Mouse (Mus musculus) thymus, postnatal 25 days (tissue): Measurements from ENCODE around the gene Psmb4.
"Not testable (repeated sequence)": the region's sequence is repeated elsewhere in the genome, so short reads cannot be mapped to it uniquely, and the experiment has no call there.

Source experiments
- DNase-seq: peaks from one replicate; pipeline ENCODE4 v3.0.0; 2022

The Psmb4 gene

DNA sequence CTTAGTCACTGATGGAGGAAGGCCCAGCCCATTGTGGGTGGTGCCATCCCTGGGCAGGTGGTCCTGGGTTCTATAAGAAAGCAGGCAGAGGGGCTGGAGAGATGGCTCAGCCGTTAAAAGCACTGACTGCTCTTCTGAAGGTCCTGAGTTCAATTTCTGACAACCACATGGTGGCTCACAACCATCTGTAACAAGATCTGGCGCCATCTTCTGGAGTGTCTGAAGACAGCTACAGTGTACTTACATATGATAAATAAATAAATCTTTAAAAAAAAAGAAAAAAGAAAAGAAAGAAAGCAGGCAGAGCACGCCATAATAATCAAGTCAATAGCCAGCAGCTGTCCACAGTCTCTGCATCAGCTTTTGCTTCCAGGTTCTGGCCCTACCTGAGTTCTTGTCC, 18.0 kb upstream of the Psmb4 start:
- not testable (repeated sequence) for DNase-seq

GRCm38 (mm10) chr3:94902747-94903146, 16.0 kb upstream of the Psmb4 start:
- DNase-seq, result peak; percentile 47

DNA sequence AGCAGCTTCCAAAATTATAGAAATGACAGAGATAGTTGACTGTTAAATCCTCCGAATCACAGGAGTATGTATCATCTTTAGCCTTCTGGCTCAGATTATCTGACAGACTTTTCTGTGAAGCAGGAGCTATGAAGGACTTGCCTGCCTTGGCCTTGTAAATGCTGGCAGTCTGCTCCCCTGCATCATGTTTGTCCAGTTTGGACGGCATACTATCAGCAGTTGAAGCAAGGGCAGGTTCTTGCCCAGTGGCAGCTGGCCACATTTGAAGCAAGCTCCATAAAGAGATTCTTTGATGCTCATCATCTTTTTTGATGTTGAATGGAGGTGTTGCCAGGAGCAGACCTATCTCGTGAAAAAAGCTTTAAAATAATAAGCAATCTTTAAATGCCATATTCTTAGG, 7.3 kb upstream of the Psmb4 start:
- DNase-seq, result no peak

DNA sequence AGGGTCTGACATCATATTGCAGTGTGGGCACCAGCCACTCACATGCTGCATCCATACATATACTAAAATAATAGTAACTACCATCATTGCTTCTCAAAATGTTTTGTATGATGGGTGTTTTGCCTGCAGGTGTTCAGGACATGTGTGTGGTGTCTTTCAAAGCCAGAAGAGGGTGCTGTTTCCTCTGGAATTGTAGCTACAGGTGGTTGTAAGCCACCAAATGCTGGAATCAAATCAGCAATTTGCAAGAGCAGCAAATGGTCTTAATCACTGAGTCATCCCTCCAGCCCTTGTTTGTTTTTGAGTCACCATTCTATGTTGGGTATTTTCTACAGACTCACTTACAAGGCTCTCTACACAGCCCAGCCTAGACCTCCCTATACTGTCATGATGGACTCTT, 1.8 kb upstream of the Psmb4 start:
- peak; percentile 26 for DNase-seq

DNA sequence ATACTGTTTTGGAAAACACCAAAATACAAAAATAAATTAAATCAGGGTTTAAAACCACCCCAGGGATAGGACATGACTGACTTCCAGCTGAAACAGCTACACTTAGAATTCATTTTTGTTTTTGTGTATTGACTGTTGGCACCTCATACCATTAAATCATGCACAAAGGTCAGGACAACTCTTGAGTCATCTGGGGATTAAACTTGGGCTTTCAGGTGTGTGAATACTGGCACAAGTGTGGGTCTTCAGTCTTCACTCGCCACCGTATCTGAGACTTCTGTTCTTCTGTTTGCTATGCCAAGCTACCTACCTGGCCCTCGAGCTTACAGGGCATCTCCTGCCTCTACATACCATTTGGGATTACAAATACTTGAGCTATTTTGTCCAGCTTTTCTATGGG, 4.2 kb downstream of the Psmb4 start:
- no peak for DNase-seq

GRCm38 (mm10) chr3:94881840-94882239, 4.9 kb downstream of the Psmb4 start:
- no peak for DNase-seq

- no peak for DNase-seq
These were observed 8.1 kb downstream of the Psmb4 start for GRCm38 (mm10) chr3:94878618-94879017.

DNA sequence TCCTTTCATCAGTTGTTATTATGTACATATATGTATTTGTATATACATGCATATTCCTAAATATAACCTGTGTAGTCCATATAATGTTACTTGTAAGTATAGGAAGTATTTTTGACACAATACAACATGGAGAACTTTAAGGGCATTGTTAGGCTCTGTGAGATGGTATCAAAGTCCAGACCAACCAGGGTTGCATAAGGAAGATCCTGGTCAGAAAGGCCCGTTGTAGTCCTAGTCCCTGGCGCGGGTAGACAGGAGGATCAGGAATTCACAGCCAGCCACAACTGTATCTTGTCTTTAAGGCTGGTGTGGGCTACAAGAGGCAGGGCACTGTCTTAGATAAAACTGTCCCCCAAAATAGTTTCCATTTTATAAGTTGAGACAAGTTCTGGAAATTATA, 17.8 kb downstream of the Psmb4 start:
- DNase-seq, result no peak

DNA sequence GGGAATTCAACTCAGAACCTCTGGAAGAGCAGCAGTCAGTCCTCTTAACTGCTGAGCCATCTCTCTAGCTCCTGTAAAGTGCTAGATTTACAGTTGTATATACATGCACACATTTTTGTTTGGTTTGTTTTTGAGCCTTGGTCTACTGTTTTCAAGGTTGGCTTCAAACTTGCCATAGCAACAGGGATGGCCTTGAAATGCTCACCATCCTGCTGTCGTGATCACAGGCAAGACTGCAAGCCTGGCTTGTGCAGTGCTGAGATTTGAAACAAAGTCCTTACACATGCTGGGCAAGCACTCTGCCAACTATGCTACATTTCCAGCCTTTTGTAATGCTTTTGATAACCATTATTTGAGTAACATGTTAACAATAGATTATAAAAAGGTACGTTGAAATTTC, 27.3 kb downstream of the Psmb4 start:
- no peak for DNase-seq

GRCm38 (mm10) chr3:94852215-94852614, 34.5 kb downstream of the Psmb4 start:
- no peak for DNase-seq

DNA sequence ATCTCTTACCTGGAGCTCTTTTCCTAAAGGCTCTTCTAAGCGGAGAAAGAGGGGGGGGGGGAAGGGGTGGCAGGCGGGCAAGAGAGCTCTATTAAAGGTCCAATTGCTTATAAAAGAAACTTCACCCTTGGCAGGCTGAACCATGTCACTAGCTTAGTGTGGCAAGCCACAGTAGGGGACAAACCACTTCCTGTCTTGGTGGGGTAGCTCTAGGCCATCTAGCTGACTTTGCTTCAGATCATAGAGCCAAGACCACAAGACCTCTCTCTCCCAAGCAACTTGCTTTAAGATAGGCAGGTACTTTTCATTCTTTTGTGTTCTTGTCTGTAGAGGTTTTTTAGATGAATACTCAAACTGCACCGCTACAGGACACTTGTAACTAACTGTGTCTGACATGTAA, 35.0 kb downstream of the Psmb4 start:
- DNase-seq, result peak; percentile 37

- DNase-seq, result peak; percentile 78
These were observed 37.4 kb downstream of the Psmb4 start for GRCm38 (mm10) chr3:94849338-94849737.

- no peak for DNase-seq
These were observed 39.4 kb downstream of the Psmb4 start for GRCm38 (mm10) chr3:94847382-94847781.

GRCm38 (mm10) chr3:94839101-94839500, 47.7 kb downstream of the Psmb4 start:
- no peak for DNase-seq

DNA sequence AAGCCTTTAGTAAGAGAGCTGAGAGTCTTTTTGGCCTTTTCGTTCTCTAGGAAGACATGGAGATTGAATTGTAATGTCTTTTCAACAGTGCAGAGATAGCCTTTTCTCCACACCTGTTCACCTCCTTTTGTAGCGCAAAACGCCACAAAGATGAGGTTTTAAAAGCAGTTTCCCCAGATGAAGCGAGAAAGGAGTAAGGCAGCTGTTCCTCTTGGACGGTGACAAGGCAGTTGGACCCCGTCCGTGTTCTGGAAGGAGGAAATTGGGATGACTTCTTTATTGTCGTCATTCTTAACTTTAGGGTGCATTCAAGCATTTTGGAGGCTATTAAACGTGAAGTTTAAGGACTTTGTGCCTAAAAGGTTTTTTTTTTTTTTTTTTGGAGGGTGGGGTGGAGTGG, 48.1 kb downstream of the Psmb4 start:
- DNase-seq, result no peak

DNA sequence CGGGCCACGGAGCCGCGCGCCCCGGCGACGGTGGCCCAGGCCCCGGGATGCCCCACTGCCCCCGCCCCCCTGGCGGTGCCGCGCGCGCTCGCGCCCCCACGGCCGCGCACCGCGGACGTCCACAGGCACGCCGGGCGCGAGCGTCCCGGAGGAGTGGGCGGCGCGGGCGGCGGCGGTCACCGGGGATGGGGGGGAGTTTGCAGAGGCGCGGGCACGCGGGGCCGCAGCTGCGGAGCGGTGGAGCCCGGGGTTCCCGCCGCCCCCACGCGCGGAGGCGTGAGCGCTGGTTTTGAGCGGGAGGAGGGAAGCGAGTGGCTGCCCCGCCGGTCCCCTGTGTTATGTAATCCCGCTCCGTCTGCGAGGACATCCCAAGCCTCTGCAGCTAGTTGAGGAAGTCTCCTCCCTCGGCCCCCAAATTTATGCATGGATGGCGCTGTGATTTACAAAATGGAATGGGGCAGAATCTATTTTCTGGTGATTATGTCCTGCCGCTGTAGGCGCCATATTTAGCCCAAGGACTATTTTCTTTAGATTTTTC, 48.7 kb downstream of the Psmb4 start:
- peak; percentile 74 for DNase-seq

GRCm38 (mm10) chr3:94837183-94837890, 49.4 kb downstream of the Psmb4 start, which contains the start of gene Pogz:
Pogz (plus strand) TSS chr3:94837567.
- peak; percentile 94 for DNase-seq

- no peak for DNase-seq
These were observed 51.4 kb downstream of the Psmb4 start for GRCm38 (mm10) chr3:94835396-94835795.
